Mouse (Mus musculus): ENCODE results near the gene Inka2. TPM values are rescaled to one million over a fixed set of nuclear protein-coding genes. Genes with fewer than 3 reads are reported as not detected.

Gene Inka2
- polyA plus RNA-seq, 1 experiment from 2014 or later, result 0.46 TPM

Other genes starting within 250 kb of the Inka2 start
- 28.6 and 40.3 TPM in 2 replicates for gene Ddx20, start 17.0 kb upstream of the Inka2 start, polyA plus RNA-seq (2014; fragmentation: Nextera tagmentation; extraction: Ambion mirVana)
- gene Rap1a, start 96.7 kb downstream of the Inka2 start, polyA plus RNA-seq (2014; fragmentation: Nextera tagmentation; extraction: Ambion mirVana), result 89.0 and 141 TPM in 2 replicates
- gene Adora3, start 166.3 kb downstream of the Inka2 start, polyA plus RNA-seq (2014; fragmentation: Nextera tagmentation; extraction: Ambion mirVana), result 0.18 TPM in 1 of 2 replicates, not detected in the other
- gene Tmigd3, start 166.3 kb downstream of the Inka2 start, polyA plus RNA-seq (2014; fragmentation: Nextera tagmentation; extraction: Ambion mirVana), result 0.53 TPM in 1 of 2 replicates, not detected in the other
- gene I830077J02Rik, start 228.1 kb downstream of the Inka2 start, polyA plus RNA-seq (2014; fragmentation: Nextera tagmentation; extraction: Ambion mirVana), result 0.64 and 0.70 TPM in 2 replicates

All from kidney, embryonic 14.5 days (tissue).